Mouse (Mus musculus) regulatory T cell (primary cell): Measurements from ENCODE around the gene Scd3.
"Not testable (repeated sequence)": the region's sequence is repeated elsewhere in the genome, so short reads cannot be mapped to it uniquely, and the experiment has no call there.

Experiments
- in situ Hi-C: fragments of 300-600 bp; cut with MboI, MseI; formaldehyde crosslinking; loops from one replicate; pipeline ENCODE4 v1.15.1; 2025; ENCODE audit warnings: high pct_unique_total_duplicates

The Scd3 gene

DNA sequence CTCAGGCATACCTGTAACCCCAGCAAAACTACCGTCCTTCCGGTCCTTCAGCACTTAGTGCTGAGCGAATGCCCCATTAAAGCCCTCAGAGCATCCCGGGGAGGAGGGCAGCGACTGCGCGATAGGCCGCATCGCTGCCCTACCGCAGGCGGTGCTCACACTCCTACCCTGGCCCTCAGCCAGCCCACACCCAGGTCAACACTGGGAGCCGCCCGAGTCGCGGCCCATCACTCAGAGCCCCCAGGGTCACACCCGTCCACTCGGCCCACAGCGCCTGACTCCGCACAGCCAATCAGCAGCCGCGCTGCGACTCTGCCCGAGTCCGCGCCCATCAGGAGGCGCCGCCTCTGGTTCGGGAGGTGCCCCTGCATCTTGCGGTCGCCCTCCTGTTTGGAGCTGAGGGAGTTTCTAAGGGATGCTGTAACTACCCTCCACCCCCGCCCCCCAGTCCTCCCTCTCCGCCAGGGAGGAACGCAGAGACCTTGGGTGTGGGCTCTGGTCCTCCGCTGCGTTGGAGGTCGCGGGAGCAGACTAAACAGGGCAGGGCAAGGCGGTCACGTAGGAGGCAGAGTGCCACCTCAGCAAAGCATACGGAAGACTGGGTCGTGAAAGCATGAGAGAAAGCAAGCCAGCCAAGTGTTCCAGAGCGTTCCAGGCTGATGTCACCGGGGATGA lies 63.9 kb downstream of the Scd3 start:
- in situ Hi-C loops = no loop called here

DNA sequence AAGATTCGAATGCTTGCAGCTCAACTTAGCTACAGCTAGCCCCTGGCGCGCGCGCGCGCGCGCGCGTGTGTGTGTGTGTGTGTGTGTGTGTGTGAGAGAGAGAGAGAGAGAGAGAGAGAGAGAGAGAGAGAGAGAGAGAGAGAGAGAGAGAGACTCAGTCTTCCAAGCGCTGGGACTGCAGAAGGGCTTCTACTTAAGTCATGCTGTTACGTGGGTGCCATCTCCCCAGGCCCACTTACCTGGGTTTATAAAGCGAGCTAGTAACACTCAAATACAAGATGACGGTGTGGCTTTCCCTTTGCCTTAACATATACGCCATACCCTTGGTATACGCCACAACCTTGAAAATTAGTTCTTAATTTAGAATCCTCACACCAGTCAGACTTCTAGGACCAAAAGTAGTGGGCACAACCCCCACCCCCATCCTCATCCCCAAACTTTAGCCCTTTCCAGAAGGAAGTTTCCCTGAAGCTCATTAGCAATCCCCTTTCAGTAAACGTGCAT lies 64.5 kb downstream of the Scd3 start:
- in situ Hi-C loops = no loop called here

DNA sequence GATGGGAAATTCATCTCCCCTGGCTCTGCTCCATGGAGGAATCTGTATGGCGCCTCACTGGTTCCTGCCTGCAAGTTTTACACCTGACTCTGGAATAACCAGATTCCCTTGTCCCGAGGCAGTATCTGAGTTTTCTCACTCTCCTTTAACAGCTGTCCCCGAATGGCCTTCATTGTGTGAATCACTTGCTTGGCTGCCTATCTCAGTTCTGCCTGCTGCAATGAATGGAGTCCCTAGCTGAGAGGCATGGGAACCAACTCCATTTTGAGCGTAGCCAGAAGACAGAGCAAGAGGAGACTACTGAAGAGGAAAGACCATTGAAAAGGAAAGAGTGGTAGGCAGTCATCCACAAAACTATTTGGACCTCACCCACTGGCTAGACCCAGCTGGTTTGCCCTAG lies 70.6 kb downstream of the Scd3 start:
- in situ Hi-C loops = no loop called here

DNA sequence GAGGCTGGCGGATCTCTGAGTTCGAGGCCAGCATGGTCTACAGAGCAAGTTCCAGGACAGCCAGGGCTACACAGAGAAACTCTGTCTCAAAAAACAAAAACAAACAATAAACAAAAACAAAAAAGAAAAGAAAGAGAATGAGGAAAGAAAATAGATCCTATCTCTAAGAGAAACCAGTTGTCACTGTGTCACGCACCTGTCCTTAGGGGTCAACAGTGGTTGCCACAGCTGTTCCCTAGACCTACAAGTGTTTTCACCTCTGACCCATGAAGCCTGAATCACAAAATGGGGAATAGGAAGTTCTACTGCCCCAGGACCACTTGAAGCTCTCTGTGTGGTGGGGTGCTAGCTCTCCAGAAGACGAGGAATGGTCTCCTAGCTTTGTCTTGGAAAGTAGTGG lies 71.4 kb downstream of the Scd3 start:
- in situ Hi-C loops = no loop called here

DNA sequence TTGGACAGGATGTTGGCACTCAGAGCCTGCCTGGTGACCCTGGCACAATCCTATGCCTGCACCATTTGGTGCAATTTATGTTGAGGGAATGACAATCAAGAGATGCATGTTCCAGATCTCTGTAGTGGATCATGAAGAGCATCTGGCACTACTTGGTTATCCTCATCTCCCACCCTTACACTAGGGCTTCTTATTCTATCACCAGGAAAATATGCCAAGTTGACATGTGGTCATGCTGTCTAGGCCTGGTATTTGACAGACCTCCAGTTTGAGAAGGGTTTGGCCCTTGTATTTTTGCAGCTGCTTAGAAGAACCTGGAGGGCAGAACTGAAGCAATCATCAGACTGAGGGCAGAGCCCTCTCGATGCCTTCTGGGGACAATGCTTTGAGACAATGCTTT lies 72.3 kb downstream of the Scd3 start:
- in situ Hi-C loops = no loop called here

DNA sequence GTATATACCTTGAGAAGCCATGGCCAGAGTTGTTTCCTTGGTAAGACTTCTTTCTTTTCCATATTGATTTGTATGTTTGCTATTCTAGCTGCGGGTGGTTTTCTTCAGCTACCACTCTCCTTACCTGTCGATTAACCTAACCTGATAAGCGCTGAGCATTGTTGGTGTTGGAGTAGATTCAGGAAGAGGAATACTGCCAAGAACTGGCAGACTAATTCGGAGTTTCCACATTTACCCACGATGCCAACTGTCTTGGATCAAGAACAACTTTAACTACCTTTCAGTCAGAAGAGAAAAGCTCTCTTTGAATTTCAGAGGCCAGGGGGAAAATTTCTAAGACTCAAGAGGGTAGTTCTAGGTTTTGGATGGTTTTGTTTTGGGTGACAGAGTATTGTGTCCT lies 73.8 kb downstream of the Scd3 start:
- in situ Hi-C loops = no loop called here

DNA sequence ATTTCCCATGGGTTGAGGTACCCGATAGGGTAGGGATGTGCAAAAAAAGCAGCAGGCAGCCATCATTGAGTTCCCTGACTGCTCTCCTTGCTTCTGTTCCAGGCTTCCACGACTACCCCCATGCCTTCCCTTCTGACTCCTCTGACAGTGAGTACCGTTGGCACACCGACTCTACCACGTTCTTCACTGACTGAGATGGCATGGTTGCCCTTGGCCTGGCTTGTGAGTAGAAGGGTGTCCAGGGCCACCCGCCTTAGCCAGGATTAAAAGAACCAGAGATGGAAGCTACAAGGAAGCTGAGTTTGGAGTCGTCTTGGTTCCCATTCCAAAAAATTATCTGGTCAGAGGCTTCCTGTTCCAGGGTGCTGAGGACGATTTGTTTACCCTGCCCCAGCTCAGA lies 74.9 kb downstream of the Scd3 start:
- in situ Hi-C loops = no loop called here

DNA sequence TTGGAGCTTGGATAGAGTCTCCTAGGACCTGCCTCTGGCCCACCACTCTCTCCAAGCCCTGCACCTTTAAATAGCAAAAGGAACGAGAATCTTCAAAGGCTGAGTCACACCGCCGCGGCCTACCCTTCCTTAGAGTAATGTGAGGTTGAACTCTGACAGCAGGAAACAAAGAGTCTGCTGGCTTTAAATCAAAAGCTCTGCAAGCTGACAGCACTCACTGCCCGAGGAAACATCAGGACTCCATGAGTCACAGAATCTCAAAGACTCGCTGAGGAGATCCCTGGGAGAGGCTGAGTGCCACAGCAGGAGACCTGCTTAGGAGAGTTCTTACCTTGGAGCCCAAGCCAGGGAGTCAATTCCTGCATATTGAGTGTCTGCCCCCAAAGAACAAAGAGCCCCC lies 77.7 kb downstream of the Scd3 start:
- in situ Hi-C loops = no loop called here

DNA sequence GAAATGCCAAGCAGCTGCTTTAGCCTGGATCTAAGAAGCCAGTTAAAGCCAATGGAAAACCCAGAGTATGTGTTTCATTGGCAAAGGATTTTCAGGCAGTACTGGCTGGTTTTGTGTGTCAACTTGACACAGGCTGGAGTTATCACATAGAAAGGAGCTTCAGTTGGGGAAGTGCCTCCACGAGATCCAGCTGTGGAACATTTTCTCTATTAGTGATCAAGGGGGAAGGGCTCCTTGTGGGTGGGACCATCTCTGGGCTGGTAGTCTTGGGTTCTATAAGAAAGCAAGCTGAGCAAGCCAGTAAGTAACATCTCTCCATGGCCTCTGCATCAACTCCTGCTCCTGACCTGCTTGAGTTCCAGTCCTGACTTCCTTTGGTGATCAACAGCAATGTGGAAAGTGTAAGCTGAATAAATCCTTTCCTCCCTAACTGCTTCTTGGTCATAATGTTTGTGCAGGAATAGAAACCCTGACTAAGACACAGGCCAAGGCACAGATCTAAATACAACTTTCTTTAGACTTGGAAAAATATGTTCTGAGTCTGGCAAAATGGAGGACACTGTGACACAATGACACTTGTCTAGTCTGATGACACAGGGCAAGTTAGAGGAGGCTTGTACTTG lies 78.9 kb downstream of the Scd3 start:
- in situ Hi-C loops = not testable (repeated sequence)

DNA sequence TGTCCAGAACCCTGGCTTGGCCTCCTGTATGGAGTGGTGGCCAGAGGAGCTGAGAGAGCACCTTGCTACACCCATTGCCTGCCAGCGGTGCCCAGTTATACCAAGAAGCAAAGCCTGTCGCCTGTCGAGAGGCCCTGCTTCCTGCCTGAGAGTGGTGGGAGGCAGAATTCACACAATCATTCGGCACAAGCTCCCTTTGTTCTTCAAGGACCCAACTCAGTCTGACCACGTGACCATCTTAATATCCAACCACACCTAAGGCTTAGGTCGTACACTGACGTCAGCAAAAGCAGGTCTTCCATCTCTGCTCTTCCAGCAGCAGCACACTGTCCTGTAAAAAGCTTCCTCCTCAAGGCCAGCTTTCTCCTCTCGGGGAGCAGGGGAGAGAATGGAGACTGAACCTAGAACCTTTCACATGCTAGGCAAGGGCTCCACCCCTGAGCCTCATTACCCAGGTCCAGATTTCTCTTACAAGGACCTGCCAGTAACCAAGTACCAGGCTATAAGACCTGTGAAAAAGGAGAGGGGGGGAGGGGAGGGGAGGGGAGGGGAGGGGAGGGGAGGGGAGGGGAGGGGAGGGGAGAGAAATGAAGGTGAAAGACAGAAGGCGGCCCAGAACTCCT lies 79.6 kb downstream of the Scd3 start:
- in situ Hi-C loops = no loop called here

DNA sequence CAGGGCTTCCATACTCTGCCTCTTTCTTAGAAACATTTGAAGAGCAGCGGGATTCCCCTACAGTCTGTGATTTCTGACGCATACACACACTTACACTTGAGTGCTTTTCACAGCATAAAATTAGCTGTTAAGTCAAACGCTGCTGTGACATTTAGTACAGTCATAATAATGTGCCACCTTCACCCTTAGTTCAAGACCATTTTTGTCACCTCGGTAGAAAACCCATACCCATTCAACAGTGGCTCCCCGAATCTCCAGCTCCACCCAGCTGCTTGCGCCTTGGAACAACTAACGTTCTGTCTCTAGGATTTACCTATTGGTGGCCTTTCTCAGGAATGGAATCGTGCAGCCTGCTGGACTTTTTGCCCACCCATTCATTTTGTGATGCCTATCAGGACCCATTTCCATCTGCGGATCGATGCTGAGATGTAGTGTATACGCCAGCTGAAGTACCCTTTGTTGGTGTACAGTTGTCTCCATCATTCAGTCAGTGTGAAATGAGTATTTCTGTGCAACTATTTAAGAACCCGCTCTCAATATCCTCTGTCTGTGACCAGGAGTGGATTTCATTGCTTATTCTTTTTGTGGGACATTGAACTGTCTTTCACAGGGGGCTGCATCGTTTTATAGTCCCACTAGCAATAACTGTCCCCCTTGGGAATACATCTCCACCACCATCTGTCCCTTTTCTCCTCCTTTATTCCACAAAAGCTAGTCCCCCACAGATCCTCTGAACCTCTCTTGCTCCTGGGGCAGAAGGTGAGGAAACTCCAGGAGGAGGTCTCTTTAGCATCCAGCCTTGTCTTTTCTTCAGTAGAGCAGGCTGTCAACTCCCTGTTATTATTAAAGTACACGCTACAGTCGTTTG lies 80.3 kb downstream of the Scd3 start:
- in situ Hi-C loops = no loop called here

DNA sequence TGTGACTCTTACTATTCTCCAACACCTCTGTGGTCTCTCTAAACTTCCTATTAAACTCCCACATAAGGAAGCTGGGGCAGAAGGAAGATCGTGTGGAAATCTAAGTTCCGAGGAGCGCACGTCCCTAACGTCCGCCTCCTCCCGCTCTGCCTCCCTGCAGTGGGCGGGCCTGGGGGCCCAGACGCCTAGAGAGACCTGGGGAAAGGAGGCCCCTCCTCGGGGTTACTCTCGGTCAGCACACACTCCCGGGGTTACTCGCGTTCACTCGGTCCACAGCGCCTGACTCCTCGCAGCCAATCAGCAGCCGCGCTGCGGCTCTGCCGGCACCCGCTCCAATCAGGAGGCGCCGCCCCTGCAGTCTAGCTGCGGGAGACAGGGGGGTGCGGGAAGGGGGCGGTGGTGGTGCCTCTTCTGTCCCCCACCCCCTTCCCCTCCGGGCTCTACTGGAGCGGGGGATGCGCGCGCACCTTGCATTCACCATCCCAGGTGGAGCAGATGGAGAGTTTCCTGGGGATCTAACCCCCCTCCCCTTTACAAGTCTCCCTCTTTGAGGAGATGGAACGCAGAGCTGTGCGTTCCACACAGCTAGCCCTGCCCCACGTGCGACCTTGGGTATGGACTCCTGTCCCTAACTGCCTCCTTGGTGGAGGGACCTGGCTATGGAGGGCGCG lies 81.1 kb downstream of the Scd3 start:
- in situ Hi-C loops = no loop called here

DNA sequence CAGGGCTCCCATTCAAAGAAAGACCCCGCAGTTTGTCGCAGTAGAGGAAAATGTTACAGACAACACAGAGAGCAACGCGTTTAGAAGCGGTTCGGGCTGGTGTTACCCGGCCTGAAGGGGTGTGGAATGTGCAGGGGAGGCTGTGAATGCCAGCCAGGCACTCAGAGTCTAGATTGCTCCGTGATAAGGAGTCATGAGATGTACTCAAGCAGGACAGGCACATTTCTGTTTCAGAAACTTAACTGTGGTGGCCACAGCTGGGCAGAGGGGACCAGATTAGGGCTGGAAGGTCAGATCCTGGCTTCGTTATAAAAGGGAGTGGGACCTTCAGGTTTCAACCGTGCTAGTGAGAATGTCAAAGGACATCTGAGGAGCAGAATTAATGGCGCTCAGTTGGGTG lies 81.7 kb downstream of the Scd3 start:
- in situ Hi-C loops = no loop called here

DNA sequence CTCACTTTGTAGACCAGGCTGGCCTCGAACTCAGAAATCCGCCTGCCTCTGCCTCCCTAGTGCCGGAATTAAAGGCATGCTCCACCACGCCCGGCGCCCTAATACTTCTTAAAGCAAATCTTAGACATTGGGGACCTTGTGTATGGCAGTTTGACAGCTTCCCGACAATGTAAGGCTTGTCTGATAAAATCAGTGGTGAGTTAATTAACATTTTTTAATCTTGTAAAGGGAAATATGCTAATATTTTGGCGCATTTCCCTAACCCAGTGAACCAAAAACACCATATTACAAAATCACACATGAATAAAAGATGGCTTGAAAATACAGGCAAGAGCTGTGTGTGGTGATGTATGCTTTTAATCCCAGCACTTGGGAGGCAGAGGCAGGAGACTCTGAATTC lies 82.5 kb downstream of the Scd3 start:
- in situ Hi-C loops = no loop called here

DNA sequence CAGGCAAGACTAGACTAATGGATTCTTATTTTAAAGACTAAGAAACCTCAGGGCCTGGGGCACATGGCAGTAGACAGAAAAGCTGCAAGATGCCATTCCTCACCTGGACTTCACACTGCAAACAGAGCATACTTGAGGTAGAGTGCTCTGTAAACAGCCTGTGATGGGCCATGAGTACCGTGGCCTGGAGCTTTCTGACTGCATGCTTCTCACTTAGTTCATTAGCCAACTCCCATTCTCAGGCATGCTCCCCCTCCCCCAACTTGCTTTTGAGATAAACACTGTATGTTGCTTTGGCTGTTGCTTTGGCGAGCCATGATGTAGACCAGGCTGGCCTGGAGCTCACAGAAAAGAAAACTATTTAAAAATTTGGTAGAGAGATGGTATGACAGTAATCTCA lies 83.0 kb downstream of the Scd3 start:
- in situ Hi-C loops = no loop called here

DNA sequence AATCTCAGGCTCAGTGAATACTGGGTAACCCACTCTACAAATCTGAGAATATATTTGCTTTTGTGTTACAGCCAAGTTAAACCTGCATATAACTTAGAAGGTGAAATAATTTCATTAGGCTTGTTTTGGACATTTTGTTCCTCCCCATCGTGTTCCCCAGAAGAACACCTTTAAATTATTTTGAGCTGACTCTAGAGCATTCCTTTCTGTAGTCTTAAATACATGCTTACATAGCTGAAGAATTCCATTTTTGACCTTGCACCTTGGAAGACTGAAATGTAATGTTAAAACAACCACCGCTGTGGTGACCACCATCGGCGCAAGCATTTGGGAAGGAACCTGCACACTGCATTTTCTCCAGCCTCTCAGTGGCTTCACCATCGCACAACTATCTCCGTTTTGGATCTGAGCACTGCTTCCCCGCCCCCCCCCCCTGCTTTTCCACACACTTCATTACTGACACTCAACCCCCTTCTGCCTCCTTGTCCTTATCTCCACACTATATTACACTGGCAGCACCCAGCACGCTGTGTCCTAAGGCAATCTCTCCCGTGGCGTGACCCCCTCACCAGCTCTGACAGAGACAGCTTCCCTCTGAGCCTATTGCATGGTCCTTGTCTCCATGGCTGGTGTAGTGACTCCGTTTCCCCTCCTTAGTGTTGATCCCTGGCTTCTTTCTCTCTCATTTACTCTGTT lies 84.5 kb downstream of the Scd3 start:
- in situ Hi-C loops = no loop called here

DNA sequence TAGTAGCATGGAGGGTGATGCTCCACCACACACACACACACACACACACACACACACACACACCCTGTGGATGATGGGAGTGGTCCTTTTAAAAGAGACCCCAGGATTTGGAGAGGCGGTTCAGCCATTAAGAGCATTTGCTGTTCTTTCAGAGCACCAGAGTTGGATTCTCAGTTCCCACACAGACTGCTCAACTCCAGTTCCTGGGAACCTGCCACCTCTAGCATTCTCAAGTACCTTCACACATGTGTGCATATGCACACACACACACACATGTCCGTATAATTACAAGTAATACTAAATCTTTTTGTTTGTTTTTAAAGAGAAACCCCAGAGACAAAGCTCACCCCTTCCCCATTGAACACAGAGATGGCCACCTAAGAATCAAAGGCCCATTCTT lies 89.0 kb downstream of the Scd3 start:
- in situ Hi-C loops = loop anchor here (10.0 kb wide), 1 partner anchor 147 kb away; the partner anchor contains the start of gene Bloc1s2

DNA sequence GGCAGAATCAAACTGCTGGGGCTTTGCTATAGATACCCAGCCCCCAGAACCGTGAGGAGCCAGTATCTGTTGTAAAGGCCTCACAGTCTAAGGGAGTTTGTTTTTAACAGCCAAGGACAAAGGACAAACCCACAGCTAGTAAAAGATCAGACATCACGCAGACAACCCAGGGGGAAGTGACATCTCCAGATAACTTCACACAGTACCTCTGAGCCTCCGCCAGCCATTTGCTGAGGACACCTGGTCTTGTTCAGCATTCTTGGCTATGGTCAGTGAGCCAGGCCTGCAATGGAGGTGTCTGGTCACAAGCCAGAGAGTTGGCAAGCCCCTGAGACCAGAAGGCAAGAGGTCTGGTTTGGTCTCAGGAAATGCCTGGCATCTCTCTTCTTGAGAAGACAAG lies 89.4 kb downstream of the Scd3 start:
- in situ Hi-C loops = loop anchor here (10.0 kb wide), 1 partner anchor 148 kb away; the partner anchor contains the start of gene Bloc1s2

DNA sequence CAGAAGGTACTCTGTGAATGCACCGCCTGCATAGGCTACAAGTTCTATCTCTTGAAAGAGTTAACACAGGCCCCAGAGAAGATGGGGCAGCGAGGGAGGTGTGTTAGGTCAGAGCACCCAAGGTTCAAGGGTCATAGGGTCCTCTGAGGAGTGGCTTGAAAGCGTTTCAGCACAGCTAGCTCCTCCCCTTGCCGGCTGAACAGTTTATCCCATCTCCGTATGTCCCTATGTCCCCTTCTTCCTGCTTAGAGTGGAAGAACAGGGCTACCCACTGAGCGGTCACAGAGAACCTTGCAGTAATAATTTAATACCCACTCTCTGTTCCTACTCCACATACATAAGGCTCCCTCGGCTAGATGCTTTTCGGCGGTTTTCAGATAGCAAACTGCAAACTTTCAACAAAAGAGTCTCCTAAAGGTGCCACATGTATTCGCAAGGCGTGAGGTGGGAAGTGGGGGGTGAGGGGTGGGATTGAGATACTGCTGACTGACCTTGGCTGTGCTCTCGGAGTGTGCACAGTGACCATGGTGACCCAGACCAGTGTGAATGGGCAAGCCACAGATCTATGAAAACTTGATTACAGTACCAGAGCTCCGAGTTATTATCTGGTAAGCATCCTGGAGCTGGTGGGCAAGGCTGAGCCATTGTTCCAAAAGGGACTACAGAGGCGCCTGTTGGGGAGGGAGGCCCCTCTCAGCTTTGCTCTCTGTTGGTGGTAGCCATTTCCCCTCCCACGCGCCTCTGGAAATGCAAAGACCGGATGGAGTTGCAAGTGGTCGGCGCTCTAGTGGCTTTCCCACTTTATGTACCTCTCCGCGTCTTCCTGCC lies 90.1 kb downstream of the Scd3 start, which contains the start of gene Scd2:
TSS of gene Scd2 (plus strand) at position 734 of the 828 bp plus-strand sequence.
- in situ Hi-C loops = loop anchor here (10.0 kb wide), 1 partner anchor 148 kb away; the partner anchor contains the start of gene Bloc1s2
